ENCODE assay signal across 16 mouse cellular contexts in genomic region chr3:109564443-109564842, GRCm38 (mm10).
"Had no signal": no experiment of that assay in that cellular context is flagged by ENCODE, and none has a peak within 500 bp of the region (broad histone marks: within the 10 kb centered on the region; RNA-seq: fewer than 3 reads in every experiment).

No protein-coding gene starts in this region.

- DNase-seq: retina, postnatal 1 day; right cerebral cortex, adult 18-20 months; right cerebral cortex, postnatal 14 days; right cerebral cortex, postnatal 25 days; right cerebral cortex, postnatal 4 days; spleen, adult 18-20 months; thymus, adult 18-20 months; thymus, adult 2 months; thymus, postnatal 14 days; thymus, postnatal 25 days; thymus, postnatal 36 days; thymus, postnatal 4 days had no signal

- H3K36me3 ChIP-seq: neural tube, embryonic 13.5 days; neural tube, embryonic 15.5 days; stomach, embryonic 15.5 days had no signal

- H3K27ac ChIP-seq: neural tube, embryonic 13.5 days; neural tube, embryonic 15.5 days; stomach, embryonic 15.5 days; stomach, postnatal 0 days had no signal

- H3K4me1 ChIP-seq: stomach, embryonic 15.5 days had no signal

- H3K4me2 ChIP-seq: neural tube, embryonic 13.5 days; neural tube, embryonic 15.5 days; stomach, embryonic 15.5 days had no signal

- H3K27me3 ChIP-seq: neural tube, embryonic 13.5 days; neural tube, embryonic 15.5 days; stomach, embryonic 15.5 days had no signal

- H3K4me3 ChIP-seq: neural tube, embryonic 13.5 days; neural tube, embryonic 15.5 days; stomach, embryonic 15.5 days had no signal

- H3K9ac ChIP-seq: neural tube, embryonic 13.5 days; neural tube, embryonic 15.5 days; stomach, embryonic 15.5 days had no signal

- H3K9me3 ChIP-seq: neural tube, embryonic 13.5 days; neural tube, embryonic 15.5 days; stomach, embryonic 15.5 days had no signal
